Mouse (Mus musculus) limb, embryonic 10.5 days (tissue): ENCODE results near the gene Ncapd3. TPM values are rescaled to one million over a fixed set of nuclear protein-coding genes. Genes with fewer than 3 reads are reported as not detected.

Experiments used
- DNase-seq: peaks from one replicate; pipeline ENCODE4 v3.0.0-alpha.2; 2017; ENCODE audit warnings: low spot score
- H3K27ac ChIP-seq: fragments of 300-500 bp; sonication (generic); 2 replicates; pipeline ENCODE4 v1.5.1; 2016; ENCODE audit warnings: mild to moderate bottlenecking
- H3K27me3 ChIP-seq: fragments of 300-500 bp; sonication (generic); 2 replicates; pipeline ENCODE4 v1.6.1; 2016; ENCODE audit warnings: low read depth, mild to moderate bottlenecking; ENCODE audit not compliant: poor library complexity, severe bottlenecking
- H3K36me3 ChIP-seq: fragments of 300-500 bp; sonication (generic); 2 replicates; pipeline ENCODE4 v1.6.1; 2016; ENCODE audit warnings: mild to moderate bottlenecking, moderate library complexity
- H3K4me1 ChIP-seq: fragments of 300-500 bp; sonication (generic); 2 replicates; pipeline ENCODE4 v1.6.1; 2016
- H3K4me3 ChIP-seq: fragments of 300-500 bp; sonication (generic); 2 replicates; pipeline ENCODE4 v1.5.1; 2016; ENCODE audit warnings: mild to moderate bottlenecking, moderate library complexity
- H3K9me3 ChIP-seq: fragments of 300-500 bp; sonication (generic); replicated peaks from 2 replicates; pipeline ENCODE4 v1.6.1; 2016; ENCODE audit warnings: mild to moderate bottlenecking
- WGBS: fragments of 180-500 bp; shearing (Covaris S2); methylation state at CpG from one replicate; pipeline ENCODE4 v1.1.7; 2016; 5-methylcytosine and 5-hydroxymethylcytosine counted together
- polyA plus RNA-seq: library from polyadenylated mRNA; unstranded; fragments of >200 nt; fragmentation: Nextera tagmentation; extraction: Ambion mirVana; gene quantifications from 2 replicates; pipeline ENCODE4 v1.2.1, GENCODE M21; 2016

The Ncapd3 gene
- polyA plus RNA-seq, 1 experiment from 2014 or later, result 39.2 TPM

DNA sequence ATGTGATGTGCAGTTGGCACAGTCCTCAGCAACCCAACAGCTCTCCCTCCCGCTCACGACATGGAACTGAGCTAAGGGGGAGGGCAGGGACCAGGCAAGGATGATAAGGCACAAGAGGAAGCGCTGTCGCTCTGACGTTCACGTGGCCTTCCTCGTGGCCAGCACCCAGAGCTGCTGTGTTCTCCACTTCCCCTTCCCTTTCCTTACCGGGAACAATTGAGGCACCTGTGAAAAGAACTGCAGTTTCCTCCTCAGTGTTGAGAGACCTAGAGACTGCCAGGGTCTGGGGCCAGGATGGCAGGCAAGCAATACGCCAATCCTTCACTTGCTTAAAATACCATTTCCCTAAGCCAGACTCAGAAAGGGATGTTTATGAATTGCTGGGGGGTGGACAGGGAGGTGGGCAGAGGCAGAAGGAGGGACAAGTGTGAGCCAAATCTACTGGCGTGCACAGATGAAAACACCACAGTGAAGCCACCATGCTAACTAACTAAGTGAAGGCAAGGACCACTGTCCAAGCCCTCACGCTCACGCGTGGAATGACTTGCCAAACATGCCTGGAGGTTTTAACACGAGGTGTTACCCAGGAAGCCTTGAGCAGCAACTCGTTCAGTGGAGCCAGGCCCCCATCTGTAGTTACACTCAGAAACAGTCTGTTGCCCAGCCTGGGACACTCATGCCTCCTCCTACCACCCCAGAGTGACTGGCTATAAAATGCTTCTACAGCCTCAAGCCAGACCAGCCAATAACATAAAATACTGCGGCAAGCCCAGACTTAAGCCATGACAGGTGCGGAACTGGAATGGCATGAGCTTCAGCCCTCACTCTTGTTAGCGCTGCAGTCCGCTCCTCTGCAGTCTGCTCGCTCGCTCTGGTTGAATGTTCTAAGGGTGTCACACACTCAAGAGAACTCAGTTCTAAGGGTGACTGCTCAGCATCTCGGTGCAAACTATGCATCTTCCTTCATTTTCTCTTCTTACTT lies 79.8 kb downstream of the Ncapd3 start:
- no peak for DNase-seq
- Histone ChIP-seq H3K4me3 (no peak overlapping the region), H3K36me3 (peaks cover 14% of the 10 kb centered on the region), H3K9me3 (no peaks in the 10 kb centered on the region), H3K27ac (no peak overlapping the region), H3K27me3 (no peaks in the 10 kb centered on the region), H3K4me1 (peaks cover 9% of the 10 kb centered on the region)
- 84% methylated on average over 22 of the region's 22 CpGs for WGBS

DNA sequence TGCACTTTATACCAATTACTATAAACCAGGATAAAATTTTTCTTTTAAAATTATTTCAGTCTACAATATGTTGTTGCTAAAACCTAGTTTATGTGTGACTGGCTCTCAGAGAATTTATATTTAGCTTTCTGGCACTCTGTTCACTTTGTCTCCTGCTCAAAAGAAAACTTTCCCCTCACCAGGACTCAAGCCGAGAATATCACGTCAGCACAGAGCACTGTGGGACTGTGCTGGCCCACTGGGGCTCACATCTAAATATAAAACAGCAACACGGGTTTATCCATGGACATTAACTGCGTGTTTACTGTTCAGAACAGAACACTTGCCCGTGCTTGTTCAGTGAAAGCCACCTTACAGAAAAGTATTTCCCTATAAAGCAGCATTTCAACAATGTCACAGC lies 80.7 kb downstream of the Ncapd3 start:
- DNase-seq, result no peak
- Histone ChIP-seq H3K27me3 (no peaks in the 10 kb centered on the region), H3K4me1 (peaks cover 9% of the 10 kb centered on the region), H3K9me3 (no peaks in the 10 kb centered on the region), H3K27ac (no peak overlapping the region), H3K36me3 (peaks cover 6% of the 10 kb centered on the region), H3K4me3 (no peak overlapping the region)
- 83% methylated on average over 5 of the region's 5 CpGs for WGBS

DNA sequence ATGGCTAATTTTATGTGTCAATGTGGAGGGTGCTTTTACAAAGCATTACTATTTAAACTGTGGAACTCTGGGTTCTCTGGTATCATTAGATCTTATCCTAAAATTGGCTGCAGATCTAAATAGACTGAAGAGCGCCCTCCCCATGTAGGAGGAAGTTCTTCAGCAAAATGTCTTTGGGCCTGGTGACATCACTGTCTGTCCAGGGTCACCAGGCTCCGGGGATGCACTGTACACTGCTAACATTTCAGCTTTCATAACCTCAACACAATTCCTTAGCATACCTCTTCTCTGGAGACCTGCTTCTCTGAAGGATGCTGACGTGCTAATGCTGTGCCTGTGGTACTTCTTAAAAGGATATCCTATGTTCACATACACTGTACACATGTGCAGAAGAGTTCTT lies 81.8 kb downstream of the Ncapd3 start:
- H3K9me3 ChIP-seq, result no peaks in the 10 kb centered on the region
- H3K36me3 ChIP-seq, result 0 out of 2 replicates have a peak, but pooled peaks cover 3% of the 10 kb centered on the region
- no peak overlapping the region for H3K4me3 ChIP-seq
- H3K4me1 ChIP-seq, result peaks cover 9% of the 10 kb centered on the region
- DNase-seq, result no peak
- WGBS, result 97% methylated on average over 3 of the region's 3 CpGs
- no peaks in the 10 kb centered on the region for H3K27me3 ChIP-seq
- no peak overlapping the region for H3K27ac ChIP-seq

DNA sequence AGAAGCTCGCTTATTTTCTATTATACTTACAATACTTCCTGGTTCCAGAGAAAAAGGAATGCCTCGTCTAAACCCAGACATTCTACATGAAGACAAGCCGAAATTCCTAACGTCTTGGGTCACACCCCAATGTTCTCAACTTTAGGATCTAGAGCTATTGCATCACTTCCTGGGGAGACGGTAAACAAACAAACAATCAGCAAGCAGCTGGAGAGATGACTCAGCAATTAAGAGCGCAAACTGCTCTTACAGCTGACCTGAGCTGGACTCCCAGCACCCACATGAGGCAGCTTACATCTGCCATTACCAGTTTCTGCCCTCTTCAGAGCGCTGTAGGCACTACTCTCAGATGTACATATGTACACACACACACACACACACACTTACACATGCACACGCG lies 91.3 kb downstream of the Ncapd3 start:
- Histone ChIP-seq H3K4me3 (no peak overlapping the region), H3K4me1 (peaks cover 11% of the 10 kb centered on the region), H3K27me3 (no peaks in the 10 kb centered on the region), H3K9me3 (no peaks in the 10 kb centered on the region), H3K36me3 (peaks cover 5% of the 10 kb centered on the region), H3K27ac (no peak overlapping the region)
- WGBS, result 90% methylated on average over 9 of the region's 9 CpGs
- DNase-seq, result no peak

DNA sequence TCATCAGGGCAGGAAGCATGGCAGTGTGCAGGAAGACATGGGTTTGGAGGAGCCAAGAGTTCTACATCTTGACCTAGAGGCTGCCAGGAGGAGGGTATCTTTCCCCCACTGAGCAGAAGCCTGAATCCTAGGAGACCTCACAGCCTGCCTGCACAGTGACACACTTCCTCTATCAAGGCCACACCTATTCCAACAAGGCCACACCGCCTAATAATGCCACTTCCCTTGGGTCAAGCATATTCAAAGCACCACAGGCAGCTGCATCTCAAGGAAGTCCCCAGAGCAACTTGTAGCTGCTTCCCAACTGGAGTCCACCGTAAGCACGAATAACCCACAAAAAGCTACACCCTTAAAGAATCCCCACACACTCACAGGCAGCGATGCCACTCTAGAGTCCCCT lies 92.1 kb downstream of the Ncapd3 start:
- DNase-seq, result no peak
- Histone ChIP-seq H3K4me3 (no peak overlapping the region), H3K27me3 (no peaks in the 10 kb centered on the region), H3K4me1 (peaks cover 11% of the 10 kb centered on the region), H3K27ac (no peak overlapping the region), H3K9me3 (no peaks in the 10 kb centered on the region), H3K36me3 (peaks cover 10% of the 10 kb centered on the region)
- WGBS, result 92% methylated on average over 4 of the region's 4 CpGs

DNA sequence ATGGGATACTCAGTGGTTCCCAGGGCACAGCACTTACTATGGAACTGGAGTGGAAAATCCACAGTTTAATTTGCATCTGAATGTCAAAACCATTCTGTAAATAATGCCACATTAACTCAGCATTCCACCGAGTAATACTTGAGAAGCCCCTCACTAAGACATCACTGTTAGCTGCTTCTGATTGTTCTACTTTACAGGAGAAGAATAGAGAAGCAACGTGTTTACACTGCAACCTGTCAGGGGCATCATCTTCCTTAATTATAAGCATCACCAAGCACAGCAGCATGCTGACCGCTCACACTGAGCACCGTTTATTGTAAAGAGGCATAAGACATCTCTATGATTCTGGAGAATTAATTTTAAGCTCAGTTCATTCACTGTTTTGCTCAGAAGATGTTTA lies 93.0 kb downstream of the Ncapd3 start:
- Histone ChIP-seq H3K36me3 (peaks cover 19% of the 10 kb centered on the region), H3K4me1 (peaks cover 11% of the 10 kb centered on the region), H3K4me3 (no peak overlapping the region), H3K27ac (no peak overlapping the region), H3K27me3 (no peaks in the 10 kb centered on the region), H3K9me3 (no peaks in the 10 kb centered on the region)
- DNase-seq, result no peak
- 92% methylated on average over 4 of the region's 4 CpGs for WGBS

DNA sequence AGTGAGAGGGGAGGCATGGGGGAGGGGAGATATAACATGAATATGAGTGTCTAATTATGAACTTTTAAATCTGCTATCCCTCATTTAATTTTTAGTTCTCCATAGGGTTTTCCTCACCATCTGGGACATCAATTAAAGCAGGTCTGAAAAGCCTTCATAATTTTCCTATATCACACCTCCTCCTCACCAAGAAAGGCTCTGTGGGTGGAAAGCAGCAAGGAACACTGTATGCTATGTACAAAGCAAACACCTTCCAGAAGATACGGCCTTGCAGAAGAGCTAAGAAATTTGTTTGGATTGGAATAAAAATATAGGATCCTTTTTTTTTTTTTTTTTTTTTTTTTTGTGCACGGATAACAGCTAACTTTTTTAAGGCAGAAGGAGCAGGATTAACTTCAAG lies 94.0 kb downstream of the Ncapd3 start:
- 89% methylated on average over 2 of the region's 2 CpGs for WGBS
- no peak overlapping the region for H3K27ac ChIP-seq
- H3K4me1 ChIP-seq, result peaks cover 11% of the 10 kb centered on the region
- no peak for DNase-seq
- H3K27me3 ChIP-seq, result no peaks in the 10 kb centered on the region
- H3K4me3 ChIP-seq, result no peak overlapping the region
- no peaks in the 10 kb centered on the region for H3K9me3 ChIP-seq
- H3K36me3 ChIP-seq, result peaks cover 27% of the 10 kb centered on the region

DNA sequence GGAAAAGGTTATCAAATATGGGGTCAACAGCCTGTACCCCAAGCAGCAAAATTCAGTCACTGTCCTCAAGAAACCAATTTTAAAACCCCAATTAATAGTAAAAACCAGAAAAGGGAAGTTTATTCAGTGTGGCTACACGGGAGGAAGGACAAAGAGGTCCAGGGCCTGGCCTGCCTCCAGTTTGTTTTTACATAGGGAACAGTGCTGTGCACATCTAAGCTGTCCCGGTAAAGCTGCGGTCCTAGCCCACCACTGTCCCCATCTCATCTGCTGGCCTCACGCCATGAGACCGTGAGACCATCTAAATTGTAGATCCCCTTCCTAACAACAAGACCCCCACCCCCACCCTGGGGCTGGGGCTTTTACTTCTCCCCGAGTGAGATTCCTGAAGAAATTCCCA lies 95.5 kb downstream of the Ncapd3 start:
- no peaks in the 10 kb centered on the region for H3K27me3 ChIP-seq
- DNase-seq, result no peak
- WGBS, result 70% methylated on average over 6 of the region's 6 CpGs
- no peak overlapping the region for H3K27ac ChIP-seq
- H3K36me3 ChIP-seq, result peaks cover 27% of the 10 kb centered on the region
- H3K4me3 ChIP-seq, result no peak overlapping the region
- peaks cover 11% of the 10 kb centered on the region for H3K4me1 ChIP-seq
- no peaks in the 10 kb centered on the region for H3K9me3 ChIP-seq

DNA sequence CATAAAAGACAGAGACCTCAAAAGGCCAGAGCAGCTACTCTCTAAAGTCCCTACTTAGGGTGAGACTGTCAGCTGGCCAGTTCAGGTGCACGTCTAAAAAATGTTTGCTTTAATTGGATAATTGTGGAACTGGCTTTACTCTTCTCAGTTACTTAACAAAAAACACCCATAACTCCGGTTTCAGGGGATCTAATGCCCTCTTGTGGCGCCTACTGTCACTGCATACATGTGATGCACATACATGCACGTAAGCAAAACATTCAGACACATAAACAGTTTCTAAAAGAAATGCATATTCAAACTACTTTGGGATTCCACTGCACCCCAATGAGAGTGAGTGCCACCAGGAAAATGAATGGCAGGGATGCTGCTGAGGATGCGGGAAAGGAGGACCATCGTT lies 96.6 kb downstream of the Ncapd3 start:
- 89% methylated on average over 6 of the region's 6 CpGs for WGBS
- Histone ChIP-seq H3K9me3 (no peaks in the 10 kb centered on the region), H3K27ac (no peak overlapping the region), H3K4me1 (peaks cover 5% of the 10 kb centered on the region; the same call in 1 of the 2 replicates), H3K27me3 (no peaks in the 10 kb centered on the region), H3K36me3 (peaks cover 27% of the 10 kb centered on the region), H3K4me3 (no peak overlapping the region)
- DNase-seq, result no peak

DNA sequence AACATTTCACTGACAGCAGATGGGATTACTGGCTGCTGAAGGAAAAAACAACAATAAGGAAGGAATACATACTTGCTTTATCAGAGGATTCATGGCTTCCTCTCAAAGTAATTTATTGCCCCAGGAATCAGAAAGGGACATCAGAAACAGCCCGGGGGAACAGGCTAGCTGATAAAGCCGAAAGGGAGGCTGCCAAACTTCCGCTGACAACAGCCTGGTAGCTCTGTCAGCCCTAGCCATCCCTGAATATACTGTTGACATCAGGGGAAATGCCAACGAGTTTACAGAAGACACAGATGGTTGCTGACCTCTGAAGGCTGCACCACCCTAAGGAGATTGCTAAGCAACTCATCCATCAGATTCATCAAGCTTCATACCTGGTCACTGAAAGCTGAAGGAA lies 98.7 kb downstream of the Ncapd3 start:
- Histone ChIP-seq H3K4me1 (peaks cover 12% of the 10 kb centered on the region), H3K27me3 (no peaks in the 10 kb centered on the region), H3K9me3 (no peaks in the 10 kb centered on the region), H3K4me3 (no peak overlapping the region), H3K36me3 (peaks cover 28% of the 10 kb centered on the region), H3K27ac (no peak overlapping the region)
- WGBS, result 75% methylated on average over 4 of the region's 4 CpGs
- no peak for DNase-seq

DNA sequence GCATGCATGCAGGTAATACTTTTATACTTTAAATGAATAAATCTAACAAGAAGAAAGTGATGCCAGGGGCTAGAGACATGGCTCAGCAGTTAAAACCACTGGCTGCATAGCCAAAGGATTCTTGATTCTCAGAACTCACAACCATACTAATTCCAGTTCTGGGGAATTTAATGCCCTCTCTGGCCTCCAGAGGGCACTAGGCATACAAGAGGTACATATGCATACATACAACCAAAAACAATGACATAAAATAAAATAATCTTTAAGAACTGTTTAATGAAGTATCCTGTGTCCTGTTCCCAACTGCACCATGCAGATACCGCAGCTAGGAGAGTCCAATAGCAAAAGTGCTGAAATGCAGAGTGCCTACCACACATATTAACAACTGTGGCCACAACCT lies 104.4 kb downstream of the Ncapd3 start:
- Histone ChIP-seq H3K9me3 (no peaks in the 10 kb centered on the region), H3K4me1 (peaks cover 7% of the 10 kb centered on the region; the same call in 1 of the 2 replicates), H3K27me3 (no peaks in the 10 kb centered on the region), H3K36me3 (peaks cover 5% of the 10 kb centered on the region; the same call in 1 of the 2 replicates), H3K4me3 (no peak overlapping the region), H3K27ac (no peak overlapping the region)
- 89% methylated on average over 1 of the region's 1 CpGs for WGBS
- no peak for DNase-seq

DNA sequence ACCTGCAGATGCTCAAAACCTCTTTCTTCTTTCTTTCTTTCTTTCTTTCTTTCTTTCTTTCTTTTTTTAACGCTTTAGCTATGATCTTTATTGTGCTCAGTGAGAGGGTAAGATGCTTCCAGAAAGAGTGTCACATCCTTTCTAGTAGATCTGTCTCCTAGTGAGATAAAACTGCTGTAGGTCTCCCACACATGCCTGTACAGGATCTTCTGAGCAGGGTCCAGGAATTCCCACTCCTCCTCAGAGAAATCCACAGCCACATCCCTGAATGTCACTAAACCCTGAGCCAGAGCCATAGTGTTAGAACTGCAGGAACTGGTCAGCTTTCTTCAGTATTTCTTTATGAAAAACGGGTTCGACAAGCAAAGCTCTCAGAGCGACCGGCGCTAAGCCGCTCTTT lies 105.4 kb downstream of the Ncapd3 start:
- peaks cover 10% of the 10 kb centered on the region for H3K36me3 ChIP-seq
- H3K27ac ChIP-seq, result no peak overlapping the region
- no peaks in the 10 kb centered on the region for H3K9me3 ChIP-seq
- H3K27me3 ChIP-seq, result no peaks in the 10 kb centered on the region
- DNase-seq, result no peak
- peaks cover 7% of the 10 kb centered on the region; the same call in 1 of the 2 replicates for H3K4me1 ChIP-seq
- 90% methylated on average over 7 of the region's 7 CpGs for WGBS
- H3K4me3 ChIP-seq, result no peak overlapping the region

DNA sequence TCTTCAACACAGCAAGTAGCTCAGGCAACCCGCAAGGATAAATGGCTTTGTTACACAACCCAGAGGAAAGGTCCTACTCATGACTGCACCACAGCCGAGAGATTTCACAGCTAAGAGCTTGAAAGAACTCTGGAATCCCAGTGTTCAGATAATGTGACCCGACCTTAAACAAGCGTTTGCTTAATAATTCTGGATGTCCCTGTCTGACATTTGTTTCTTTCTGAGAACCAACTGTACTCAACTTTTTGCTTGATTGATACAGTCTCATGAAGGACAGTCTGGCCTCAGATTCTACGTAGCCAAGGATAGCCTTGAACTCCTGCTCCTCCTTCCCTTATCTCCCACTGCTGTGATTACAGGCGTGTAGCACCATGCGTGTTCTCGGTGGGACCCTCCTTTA lies 106.7 kb downstream of the Ncapd3 start:
- Histone ChIP-seq H3K4me3 (no peak overlapping the region), H3K27me3 (no peaks in the 10 kb centered on the region), H3K36me3 (peaks cover 23% of the 10 kb centered on the region), H3K4me1 (peaks cover 7% of the 10 kb centered on the region; the same call in 1 of the 2 replicates), H3K9me3 (no peaks in the 10 kb centered on the region), H3K27ac (no peak overlapping the region)
- 89% methylated on average over 8 of the region's 8 CpGs for WGBS
- no peak for DNase-seq
